Mouse (Mus musculus): ENCODE data around the gene Mucl1.
"Not testable (repeated sequence)": the region's sequence is repeated elsewhere in the genome, so short reads cannot be mapped to it uniquely, and the experiment has no call there.

Mucl1 gene

GRCm38 (mm10) chr15:103755369-103755768 lies at the start of gene Mucl1:
Gene Mucl1, minus strand, starts transcription at chr15:103755469.
- no peak for DNase-seq

GRCm38 (mm10) chr15:103766836-103767235 lies 11.6 kb upstream of the Mucl1 start:
- DNase-seq: peak; percentile 47

- not testable (repeated sequence) for DNase-seq
These were observed 38.4 kb downstream of the Mucl1 start for GRCm38 (mm10) chr15:103716861-103717260.
